Mouse (Mus musculus) heart, adult 11 months (tissue): ENCODE data around the gene Astn2.
A peak's percentile ranks its signal among the peaks of the same experiment; 100 is the strongest.

Experiments
- DNase-seq: peaks from one replicate; pipeline ENCODE4 v3.0.0; 2022

Gene Astn2

DNA sequence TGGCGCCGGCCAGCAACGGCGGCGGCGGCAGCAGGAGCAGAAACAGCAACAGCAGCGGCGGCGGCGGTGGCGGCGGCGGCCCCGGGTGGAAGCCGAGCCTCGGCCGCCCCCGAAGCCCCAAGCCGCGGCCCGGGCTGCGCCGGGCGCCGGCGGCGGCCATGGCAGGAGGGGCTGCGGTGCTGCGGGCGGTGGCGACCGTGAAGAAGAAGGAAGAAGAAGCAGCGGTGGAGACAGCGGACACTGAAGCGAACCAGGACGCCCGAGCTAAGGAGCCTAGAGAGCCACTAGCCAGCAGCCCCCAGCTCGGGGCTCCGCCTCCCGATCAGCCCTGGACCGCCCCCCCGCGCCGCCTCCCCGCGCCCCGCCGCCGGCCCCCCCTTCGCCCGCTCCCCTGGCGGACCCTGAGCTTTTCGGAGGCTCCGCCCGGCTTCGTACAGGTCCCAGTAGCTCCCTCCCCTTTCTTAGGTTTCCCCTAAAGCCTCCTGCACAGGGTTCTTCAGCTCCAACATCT is at the start of gene Astn2:
TSS of gene Astn2 (minus strand) at position 411 of the 511 bp plus-strand sequence.
- DNase-seq = no peak

DNA sequence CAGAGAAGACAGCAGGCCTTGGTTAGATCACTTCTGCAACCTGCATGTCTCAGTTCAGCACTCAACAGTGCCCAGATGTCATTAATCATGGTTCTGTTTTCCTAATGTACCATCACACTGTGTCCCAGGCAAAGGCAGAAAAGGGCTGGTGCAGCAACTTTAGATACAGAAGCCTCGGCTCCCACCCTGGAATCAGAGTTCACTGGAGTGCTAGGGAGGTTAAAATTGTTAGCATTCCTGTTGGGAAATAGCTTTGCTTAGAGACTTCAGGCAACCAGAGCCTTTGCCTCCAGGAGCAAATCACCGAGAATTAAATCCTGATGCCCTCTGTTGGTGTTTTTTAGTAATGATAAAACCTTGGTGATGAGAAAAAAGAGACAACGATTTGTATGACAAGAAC is 45.7 kb upstream of the Astn2 start:
- DNase-seq = no peak

DNA sequence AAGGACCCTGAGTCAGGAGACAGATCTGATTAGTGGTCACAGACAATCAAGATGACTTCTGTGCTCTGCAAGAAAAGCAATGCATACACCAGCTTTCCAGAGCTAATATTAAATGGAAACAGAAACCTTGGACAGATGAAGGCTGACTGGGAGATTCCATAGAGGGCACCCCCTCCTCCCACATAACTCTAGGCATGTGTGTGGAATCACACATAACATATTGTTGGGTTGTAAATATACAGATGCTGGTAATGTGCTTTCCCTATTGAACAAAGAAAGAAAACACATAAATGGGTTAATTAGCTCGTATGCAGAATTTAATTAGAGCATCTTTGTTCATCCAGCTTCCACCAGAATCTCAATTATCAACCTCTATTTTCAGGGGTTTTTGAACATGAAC is 26.8 kb upstream of the Astn2 start:
- DNase-seq = no peak

GRCm38 (mm10) chr4:66425804-66426203 is 21.4 kb upstream of the Astn2 start:
- peak; percentile 96 for DNase-seq

DNA sequence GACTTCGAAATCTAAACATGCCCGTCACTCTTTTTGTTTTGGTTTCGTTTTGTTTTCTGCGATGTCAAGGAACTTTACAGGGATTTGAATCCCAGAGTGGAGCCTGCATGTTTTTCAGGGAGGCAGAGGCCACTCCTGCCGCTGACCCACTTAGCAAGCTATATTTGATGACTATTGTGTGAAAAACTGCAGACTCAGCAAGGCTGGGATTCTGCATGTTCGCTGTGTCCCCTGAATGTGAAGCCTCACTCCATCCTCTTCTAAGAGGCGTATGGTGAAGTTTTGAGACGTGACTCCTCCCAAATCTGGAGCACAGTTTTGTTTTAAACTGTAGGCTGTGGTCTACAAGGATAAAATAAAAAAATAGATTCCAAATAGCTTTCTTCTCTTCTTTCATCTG is 10.4 kb upstream of the Astn2 start:
- no peak for DNase-seq

- DNase-seq = peak; percentile 86
These were observed 675 bp upstream of the Astn2 start for GRCm38 (mm10) chr4:66405086-66405485.

- no peak for DNase-seq
These were observed 657 bp downstream of the Astn2 start for GRCm38 (mm10) chr4:66403708-66404200.

DNA sequence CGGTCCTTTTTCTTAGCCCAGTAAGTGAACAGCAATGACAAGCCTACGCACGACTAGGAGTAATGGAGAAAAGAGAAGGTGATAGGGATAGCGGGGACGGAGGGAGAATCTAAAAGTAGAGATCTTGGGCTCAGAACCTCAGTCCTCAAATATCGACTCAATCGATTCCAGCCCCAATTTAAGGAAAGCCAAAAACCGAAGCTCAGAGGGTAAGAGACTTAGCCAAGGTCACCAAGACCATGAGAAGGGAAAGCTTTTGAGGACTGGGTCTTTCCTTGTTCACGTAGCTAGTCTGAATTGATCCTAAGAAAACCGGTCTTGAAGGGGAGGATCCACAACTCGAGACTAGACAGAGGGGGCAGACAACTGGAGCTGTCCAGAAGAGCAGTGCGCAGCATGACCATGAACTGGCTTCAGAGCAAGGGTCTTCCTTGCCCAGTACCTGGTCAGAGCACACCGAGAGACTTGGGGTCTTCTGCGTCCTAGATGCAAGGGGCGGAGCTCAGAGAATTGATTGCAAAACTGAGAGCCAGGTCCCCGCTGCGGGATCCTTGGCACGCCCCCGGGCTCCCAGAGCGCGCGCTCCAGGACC is 1.2 kb downstream of the Astn2 start:
- no peak for DNase-seq

GRCm38 (mm10) chr4:66402611-66403010 is 1.8 kb downstream of the Astn2 start:
- peak; percentile 85 for DNase-seq

GRCm38 (mm10) chr4:66401186-66401681 is 3.2 kb downstream of the Astn2 start:
- no peak for DNase-seq

DNA sequence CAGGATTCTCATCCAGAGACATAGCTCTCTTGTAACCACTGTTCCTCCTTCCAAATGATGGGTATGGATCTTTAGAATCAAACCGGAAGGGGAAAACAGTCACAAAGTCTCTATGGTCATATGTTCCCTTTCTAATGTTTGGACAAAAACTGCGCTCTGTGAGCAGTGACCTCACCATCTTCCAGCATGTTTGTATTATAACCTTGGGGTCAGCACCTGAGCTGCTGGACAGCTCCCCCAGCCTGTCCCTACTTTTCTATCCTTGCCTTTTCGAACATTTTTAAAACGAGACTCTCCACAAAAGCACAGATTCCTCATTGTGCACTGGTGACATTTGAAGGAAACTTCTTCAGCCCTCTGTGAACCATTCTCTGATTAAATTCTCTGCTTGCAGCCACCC is 5.3 kb downstream of the Astn2 start:
- no peak for DNase-seq

DNA sequence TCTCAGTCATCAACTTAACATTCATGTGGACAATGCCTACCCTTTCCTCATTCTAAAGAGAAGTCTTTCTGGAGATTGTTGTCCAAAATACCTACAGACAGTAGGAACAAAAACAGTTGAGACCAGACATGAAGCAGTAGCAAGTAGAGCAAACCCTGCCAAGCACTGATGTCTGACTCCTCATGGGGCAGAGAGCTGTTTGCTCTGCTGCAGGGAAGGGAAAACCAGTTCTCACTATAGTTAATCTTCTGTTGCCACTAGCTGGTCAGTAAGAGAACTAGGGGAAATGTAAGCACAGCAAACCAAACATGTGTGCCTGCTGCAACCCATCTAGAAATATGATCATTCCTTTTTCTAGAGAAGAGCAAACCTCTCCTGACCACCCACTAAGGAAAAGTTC is 7.2 kb downstream of the Astn2 start:
- no peak for DNase-seq

GRCm38 (mm10) chr4:66393294-66393693 is 11.1 kb downstream of the Astn2 start:
- DNase-seq = peak; percentile 73

DNA sequence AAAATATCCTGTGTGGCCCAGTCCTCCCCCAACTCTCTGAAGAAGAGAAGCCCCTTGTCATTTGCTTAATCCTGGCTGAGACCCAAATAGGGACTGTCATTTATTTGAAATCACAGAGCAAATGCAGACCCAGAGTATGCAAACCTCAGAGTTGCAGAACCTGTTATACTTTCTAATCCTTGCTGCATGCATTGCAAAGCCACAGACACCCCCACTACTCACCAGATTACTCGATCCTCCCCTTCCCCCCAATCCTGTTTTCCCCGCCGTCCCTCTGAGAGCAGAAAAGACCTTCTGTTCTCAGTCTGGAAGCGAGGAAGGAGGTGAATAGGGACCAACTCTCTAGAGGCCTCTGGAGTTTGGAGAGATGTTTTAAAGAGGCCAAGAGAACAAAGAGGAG is 13.9 kb downstream of the Astn2 start:
- DNase-seq = no peak

DNA sequence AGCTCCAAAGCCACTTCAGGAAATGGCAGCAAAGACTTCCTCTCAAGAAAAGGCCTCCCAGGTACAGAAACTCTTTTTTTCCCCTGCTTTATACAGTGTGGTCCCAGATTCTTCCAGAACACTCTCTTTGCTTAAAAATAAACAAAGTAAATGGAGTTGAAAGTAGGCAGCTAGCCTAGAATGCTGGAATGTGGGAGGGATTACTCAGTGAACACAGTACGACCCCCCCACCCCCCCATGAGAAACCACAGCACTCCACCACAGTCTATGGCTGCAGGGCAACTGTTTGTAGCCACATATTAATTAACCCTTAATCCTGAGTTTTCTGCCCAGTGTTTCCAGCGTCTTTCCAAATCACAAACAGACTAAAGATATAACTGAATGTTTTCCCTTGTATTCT is 25.8 kb downstream of the Astn2 start:
- no peak for DNase-seq

DNA sequence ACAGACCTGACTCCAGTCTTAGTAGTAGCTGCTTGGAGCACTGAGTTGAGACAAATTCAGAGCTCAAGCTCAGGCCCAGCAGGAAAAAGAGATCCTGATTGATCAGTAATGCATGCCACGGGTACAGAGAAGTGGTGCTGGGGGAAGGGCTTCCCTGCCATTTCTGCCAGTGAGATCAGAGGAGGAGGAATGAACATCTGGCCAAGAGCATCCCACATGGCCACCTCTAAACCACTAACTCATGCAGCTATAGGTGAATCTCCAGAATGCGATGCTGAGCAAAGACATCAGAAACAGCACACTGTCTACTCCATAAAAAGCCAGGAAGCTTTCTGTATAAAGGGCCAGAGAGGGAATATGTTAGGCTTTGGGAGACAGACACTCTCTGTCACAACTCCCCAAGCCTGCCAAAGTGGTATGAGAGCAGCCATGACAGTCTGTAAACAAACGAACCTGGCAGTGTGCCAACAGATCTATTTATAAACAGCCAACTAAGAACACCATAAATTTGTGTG is 33.8 kb downstream of the Astn2 start:
- DNase-seq = peak; percentile 79

GRCm38 (mm10) chr4:66365500-66365899 is 38.9 kb downstream of the Astn2 start:
- DNase-seq = no peak

DNA sequence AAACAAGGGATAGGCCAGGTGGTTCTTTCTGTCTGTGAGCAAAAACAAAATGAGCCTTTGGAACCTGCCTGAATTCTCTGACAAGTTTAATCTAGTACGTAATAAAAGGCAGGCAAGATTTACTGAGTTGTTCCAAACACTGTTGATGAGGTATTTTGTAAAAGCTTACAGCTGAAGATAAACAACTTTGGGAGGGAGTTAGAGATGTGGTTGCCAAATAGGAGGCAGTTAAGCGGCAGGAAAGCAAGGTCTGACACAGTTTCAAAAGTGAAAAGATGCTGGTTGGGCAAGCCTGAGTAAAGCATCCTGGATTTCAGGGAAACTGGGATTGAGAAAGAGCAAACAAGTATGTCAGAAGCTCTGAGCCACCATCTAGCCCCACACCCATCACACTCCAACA is 59.8 kb downstream of the Astn2 start:
- DNase-seq = no peak

- DNase-seq = no peak
These were observed 67.0 kb downstream of the Astn2 start for GRCm38 (mm10) chr4:66337443-66337842.

DNA sequence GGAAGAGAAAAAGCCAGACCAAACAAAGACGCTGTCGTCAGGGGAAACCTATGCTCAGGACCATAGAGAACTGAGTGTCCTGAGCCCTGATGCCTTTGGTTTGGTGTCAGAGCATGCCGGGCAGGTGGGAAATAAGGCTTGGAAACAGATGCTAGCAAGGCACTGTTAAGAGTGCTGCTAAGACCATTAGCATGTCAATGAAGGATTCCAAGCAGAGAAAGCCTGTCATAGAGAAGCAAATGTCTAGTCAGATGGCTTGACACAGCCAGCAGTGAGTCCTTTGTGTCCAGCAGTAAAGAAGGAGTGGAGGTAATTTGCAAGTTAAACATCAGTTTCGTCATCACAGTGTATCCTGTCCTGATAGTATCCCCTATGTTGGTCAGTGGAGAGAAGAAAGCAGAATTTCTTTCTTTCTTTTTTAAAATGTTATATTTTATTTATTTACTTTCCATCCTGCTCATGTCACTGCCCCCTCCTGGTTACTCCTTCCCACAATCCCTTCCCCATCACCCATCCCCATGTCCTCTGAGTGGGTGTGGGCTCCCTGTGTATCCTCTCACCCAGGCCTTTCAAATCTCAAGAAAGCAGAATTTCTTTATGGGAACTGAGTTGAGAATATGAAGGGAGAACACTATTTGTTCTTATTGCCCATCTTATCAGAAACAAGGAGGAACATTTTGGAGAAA is 73.7 kb downstream of the Astn2 start:
- no peak for DNase-seq

- no peak for DNase-seq
These were observed 83.4 kb downstream of the Astn2 start for GRCm38 (mm10) chr4:66321051-66321450.

- DNase-seq = peak; percentile 30
These were observed 89.5 kb downstream of the Astn2 start for GRCm38 (mm10) chr4:66314806-66315484.

DNA sequence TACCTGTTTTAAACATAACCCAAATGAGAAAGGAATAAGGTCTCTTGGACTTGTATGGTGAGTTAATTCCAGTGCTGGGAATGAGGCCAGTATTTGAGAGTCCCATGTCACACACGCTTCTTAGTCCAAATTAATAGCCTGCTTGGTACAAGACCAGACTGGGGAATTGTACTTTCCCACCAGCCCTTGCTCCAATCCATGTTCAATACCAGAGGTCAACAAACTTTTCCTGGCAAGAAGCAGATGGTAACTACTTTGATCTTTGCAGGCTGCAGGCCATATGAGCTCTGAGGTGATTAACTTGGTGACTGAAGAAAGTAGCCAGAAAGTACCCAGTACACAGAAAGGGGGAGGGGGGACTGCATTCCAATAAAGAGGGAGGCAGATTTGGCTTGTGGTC is 91.7 kb downstream of the Astn2 start:
- DNase-seq = peak; percentile 59
